Mouse (Mus musculus): ENCODE measurements around the gene Pvr.
A peak's percentile ranks its signal among the peaks of the same experiment; 100 is the strongest.

The Pvr gene

GRCm38 (mm10) chr7:19935171-19935751 lies 14.3 kb upstream of the Pvr start:
- DNase-seq (ENCODE audit: low read depth, low spot score), result no peak

GRCm38 (mm10) chr7:19932877-19933809 lies 12.2 kb upstream of the Pvr start:
- peak; percentile 93 for DNase-seq (ENCODE audit: low read depth, low spot score)

- peak; percentile 50 for DNase-seq (ENCODE audit: low read depth, low spot score)
Measured at GRCm38 (mm10) chr7:19932133-19932876, 11.3 kb upstream of the Pvr start.

GRCm38 (mm10) chr7:19930481-19930880 lies 9.5 kb upstream of the Pvr start:
- DNase-seq (ENCODE audit: low read depth, low spot score), result peak; percentile 22

- no peak for DNase-seq (ENCODE audit: low read depth, low spot score)
Measured at GRCm38 (mm10) chr7:19928486-19928885, 7.5 kb upstream of the Pvr start.

GRCm38 (mm10) chr7:19926849-19927480 lies 6.0 kb upstream of the Pvr start:
- no peak for DNase-seq (ENCODE audit: low read depth, low spot score)

GRCm38 (mm10) chr7:19925376-19925775 lies 4.4 kb upstream of the Pvr start:
- DNase-seq (ENCODE audit: low read depth, low spot score), result peak; percentile 77

- DNase-seq (ENCODE audit: low read depth, low spot score), result peak; percentile 21
Measured at GRCm38 (mm10) chr7:19923797-19924196, 2.8 kb upstream of the Pvr start.

- no peak for DNase-seq (ENCODE audit: low read depth, low spot score)
Measured at GRCm38 (mm10) chr7:19923354-19923753, 2.4 kb upstream of the Pvr start.

- DNase-seq (ENCODE audit: low read depth, low spot score), result no peak
Measured at GRCm38 (mm10) chr7:19920166-19920505, 824 bp downstream of the Pvr start.

GRCm38 (mm10) chr7:19914558-19914957 lies 6.4 kb downstream of the Pvr start:
- DNase-seq (ENCODE audit: low read depth, low spot score), result no peak

- no peak for DNase-seq (ENCODE audit: low read depth, low spot score)
Measured at GRCm38 (mm10) chr7:19911695-19912524, 9.1 kb downstream of the Pvr start.

GRCm38 (mm10) chr7:19911292-19911658 lies 9.7 kb downstream of the Pvr start:
- DNase-seq (ENCODE audit: low read depth, low spot score), result no peak

- DNase-seq (ENCODE audit: low read depth, low spot score), result peak; percentile 83
Measured at GRCm38 (mm10) chr7:19910421-19911291, 10.3 kb downstream of the Pvr start.

GRCm38 (mm10) chr7:19889881-19890280 lies 31.1 kb downstream of the Pvr start:
- peak; percentile 17 for DNase-seq (ENCODE audit: low read depth, low spot score)

GRCm38 (mm10) chr7:19887849-19888248 lies 33.1 kb downstream of the Pvr start, which contains the start of gene Ceacam19:
Gene Ceacam19, minus strand, starts transcription at chr7:19887965.
- no peak for DNase-seq (ENCODE audit: low read depth, low spot score)

- DNase-seq (ENCODE audit: low read depth, low spot score), result no peak
Measured at GRCm38 (mm10) chr7:19880754-19881153, 40.2 kb downstream of the Pvr start.

- DNase-seq (ENCODE audit: low read depth, low spot score), result no peak
Measured at GRCm38 (mm10) chr7:19876781-19877425, 44.1 kb downstream of the Pvr start.

GRCm38 (mm10) chr7:19875948-19876682 lies 44.8 kb downstream of the Pvr start:
- peak; percentile 54 for DNase-seq (ENCODE audit: low read depth, low spot score)

Measured in brain, adult 2 months (tissue).